In genomic region chr10:50792840-50793239, GRCm38 (mm10) we compare ENCODE assay signal across 19 mouse cellular contexts.
DNase-seq lines count a peak whose midpoint lies in the region; ATAC-seq lines count a peak whose summit lies in the region.
"Had no signal": no experiment of that assay in that cellular context is flagged by ENCODE, and none has a peak within 500 bp of the region (broad histone marks: within the 10 kb centered on the region; RNA-seq: fewer than 3 reads in every experiment).

No protein-coding gene starts in this region.

- no peak overlapping the region for H3K4me3 ChIP-seq in hindbrain, embryonic 16.5 days (ENCODE audit: low read length)
- no peak overlapping the region for H3K4me3 ChIP-seq in hindbrain, embryonic 13.5 days
- no peak overlapping the region for H3K4me3 ChIP-seq in midbrain, embryonic 14.5 days (replicated peaks; ENCODE audit: low read depth, low read length)
- no peak overlapping the region for H3K4me3 ChIP-seq in liver, embryonic 12.5 days
- H3K4me3 ChIP-seq: embryonic facial prominence, embryonic 13.5 days; forebrain, embryonic 10.5 days; heart, embryonic 13.5 days; lung, embryonic 15.5 days; myocyte had no signal

- H3K27ac ChIP-seq in hindbrain, embryonic 16.5 days (ENCODE audit: low read depth, low read length): no peak overlapping the region
- H3K27ac ChIP-seq in hindbrain, embryonic 13.5 days: no peak overlapping the region
- H3K27ac ChIP-seq in midbrain, embryonic 14.5 days (replicated peaks; ENCODE audit: low read depth, low read length): no peak overlapping the region
- H3K27ac ChIP-seq in liver, embryonic 12.5 days: no peak overlapping the region
- H3K27ac ChIP-seq: embryonic facial prominence, embryonic 13.5 days; forebrain, embryonic 10.5 days; heart, embryonic 13.5 days; lung, embryonic 15.5 days had no signal

- no peaks in the 10 kb centered on the region for H3K27me3 ChIP-seq in hindbrain, embryonic 16.5 days (replicated peaks; ENCODE audit: control insufficient read depth, insufficient read depth, low read length)
- no peaks in the 10 kb centered on the region for H3K27me3 ChIP-seq in hindbrain, embryonic 13.5 days
- H3K27me3 ChIP-seq in midbrain, embryonic 14.5 days (ENCODE audit: control insufficient read depth, insufficient read depth, low read length): no peaks in the 10 kb centered on the region
- H3K27me3 ChIP-seq in liver, embryonic 12.5 days (replicated peaks): no peaks in the 10 kb centered on the region
- H3K27me3 ChIP-seq: embryonic facial prominence, embryonic 13.5 days; heart, embryonic 13.5 days; lung, embryonic 15.5 days had no signal

- 29% methylated on average over 5 of the region's 5 CpGs for WGBS in hindbrain, embryonic 16.5 days
- WGBS in hindbrain, embryonic 13.5 days: 32% methylated on average over 5 of the region's 5 CpGs
- WGBS in midbrain, embryonic 14.5 days: 21% methylated on average over 5 of the region's 5 CpGs
- WGBS in liver, embryonic 12.5 days (ENCODE audit: insufficient replicate concordance): 75% methylated on average over 5 of the region's 5 CpGs

- no peaks in the 10 kb centered on the region for H3K36me3 ChIP-seq in hindbrain, embryonic 16.5 days (ENCODE audit: control insufficient read depth, insufficient read depth, low read length)
- no peaks in the 10 kb centered on the region for H3K36me3 ChIP-seq in hindbrain, embryonic 13.5 days
- no peaks in the 10 kb centered on the region for H3K36me3 ChIP-seq in midbrain, embryonic 14.5 days (ENCODE audit: control insufficient read depth, insufficient read depth, low read length)
- no peaks in the 10 kb centered on the region for H3K36me3 ChIP-seq in liver, embryonic 12.5 days
- H3K36me3 ChIP-seq: embryonic facial prominence, embryonic 13.5 days; forebrain, embryonic 10.5 days; heart, embryonic 13.5 days; lung, embryonic 15.5 days had no signal

- no peak for ATAC-seq in cerebellum, adult (ENCODE audit: insufficient number of reproducible peaks, low FRiP score, low TSS enrichment)
- 0 out of 2 replicates have a peak, but pooled peaks have one; percentile 42 for ATAC-seq in hindbrain, embryonic 16.5 days
- ATAC-seq in hindbrain, embryonic 13.5 days (ENCODE audit: low FRiP score): no peak
- peak; percentile 40; the same call in 1 of the 2 replicates for ATAC-seq in midbrain, embryonic 14.5 days (ENCODE audit: low FRiP score, low TSS enrichment)
- ATAC-seq in liver, embryonic 12.5 days: no peak
- ATAC-seq: activated CD4-positive, CD25-positive, alpha-beta regulatory T cell, adult 4 months had no signal

- DNase-seq in cerebellum, adult 18-20 months: peak; percentile 16 to 21
- peak; percentile 30 for DNase-seq in brain, adult 2 months (ENCODE audit: low read depth, low spot score)
- peak; percentile 69 for DNase-seq in midbrain, embryonic 14.5 days
- no peak for DNase-seq in thymus, postnatal 36 days
- DNase-seq: heart, postnatal 4 days; kidney, adult 11 months; kidney, postnatal 14 days; layer of hippocampus, adult 9-11 months; thymus, postnatal 14 days had no signal

- no peak overlapping the region for H3K4me2 ChIP-seq in hindbrain, embryonic 16.5 days (ENCODE audit: low read length)
- H3K4me2 ChIP-seq in hindbrain, embryonic 13.5 days: no peak overlapping the region
- H3K4me2 ChIP-seq in midbrain, embryonic 14.5 days (ENCODE audit: low read length): no peak overlapping the region
- no peak overlapping the region for H3K4me2 ChIP-seq in liver, embryonic 12.5 days
- H3K4me2 ChIP-seq: embryonic facial prominence, embryonic 13.5 days; heart, embryonic 13.5 days; lung, embryonic 15.5 days had no signal

- no peak overlapping the region for H3K9ac ChIP-seq in hindbrain, embryonic 16.5 days (ENCODE audit: low read depth, low read length)
- H3K9ac ChIP-seq in hindbrain, embryonic 13.5 days: no peak overlapping the region
- no peak overlapping the region for H3K9ac ChIP-seq in midbrain, embryonic 14.5 days (replicated peaks; ENCODE audit: low read length)
- H3K9ac ChIP-seq in liver, embryonic 12.5 days: no peak overlapping the region
- H3K9ac ChIP-seq: embryonic facial prominence, embryonic 13.5 days; heart, embryonic 13.5 days; lung, embryonic 15.5 days had no signal

- H3K4me1 ChIP-seq in hindbrain, embryonic 16.5 days (ENCODE audit: control insufficient read depth, insufficient read depth, low read depth, low read length): no peaks in the 10 kb centered on the region
- peaks cover 3% of the 10 kb centered on the region for H3K4me1 ChIP-seq in hindbrain, embryonic 13.5 days (replicated peaks)
- H3K4me1 ChIP-seq in midbrain, embryonic 14.5 days (ENCODE audit: control insufficient read depth, insufficient read depth, low read length): 0 out of 2 replicates have a peak, but pooled peaks cover 3% of the 10 kb centered on the region
- no peaks in the 10 kb centered on the region for H3K4me1 ChIP-seq in liver, embryonic 12.5 days
- H3K4me1 ChIP-seq: embryonic facial prominence, embryonic 13.5 days; forebrain, embryonic 10.5 days; heart, embryonic 13.5 days; lung, embryonic 15.5 days had no signal

- no peaks in the 10 kb centered on the region for H3K9me3 ChIP-seq in hindbrain, embryonic 16.5 days (ENCODE audit: control insufficient read depth, low read length)
- H3K9me3 ChIP-seq in hindbrain, embryonic 13.5 days: no peaks in the 10 kb centered on the region
- H3K9me3 ChIP-seq in midbrain, embryonic 14.5 days (ENCODE audit: control insufficient read depth, low read length): no peaks in the 10 kb centered on the region
- H3K9me3 ChIP-seq in liver, embryonic 12.5 days (replicated peaks): no peaks in the 10 kb centered on the region
- H3K9me3 ChIP-seq: embryonic facial prominence, embryonic 13.5 days; forebrain, embryonic 10.5 days; heart, embryonic 13.5 days; lung, embryonic 15.5 days had no signal

Comparison
In these comparisons a context has a peak if more than half of its experiments do, and no peak if none do; other contexts are left out.
1. ATAC-seq: peak in hindbrain, embryonic 16.5 days (single experiment) and midbrain, embryonic 14.5 days (single experiment); none in cerebellum, adult (single experiment), hindbrain, embryonic 13.5 days (single experiment) and liver, embryonic 12.5 days (single experiment).
2. DNase-seq: peak in cerebellum, adult 18-20 months (2 of 2), brain, adult 2 months (single experiment) and midbrain, embryonic 14.5 days (single experiment); none in thymus, postnatal 36 days (0 of 2).